Mouse (Mus musculus) heart, adult 11 months (tissue): ENCODE data around the gene Fuca1.

ENCODE experiments used
- DNase-seq: peaks from one replicate; pipeline ENCODE4 v3.0.0; 2022

Gene Fuca1

GRCm38 (mm10) chr4:135920304-135921241 lies at the start of gene Fuca1:
Gene Fuca1, plus strand, starts transcription at chr4:135920735.
- peak; percentile 99 for DNase-seq

- no peak for DNase-seq
Measured at GRCm38 (mm10) chr4:135872015-135872414, 48.5 kb upstream of the Fuca1 start.

GRCm38 (mm10) chr4:135872589-135873391 lies 47.7 kb upstream of the Fuca1 start:
- DNase-seq, result peak; percentile 87

- peak; percentile 100 for DNase-seq
Measured at GRCm38 (mm10) chr4:135873526-135874202, 46.9 kb upstream of the Fuca1 start, which contains the start of gene Pnrc2. Gene Pnrc2, minus strand, starts transcription at chr4:135873850.

GRCm38 (mm10) chr4:135874564-135875535 lies 45.7 kb upstream of the Fuca1 start:
- DNase-seq, result peak; percentile 93

GRCm38 (mm10) chr4:135875546-135875945 lies 45.0 kb upstream of the Fuca1 start:
- DNase-seq, result peak; percentile 90

- peak; percentile 97 for DNase-seq
Measured at GRCm38 (mm10) chr4:135875991-135876582, 44.4 kb upstream of the Fuca1 start.

GRCm38 (mm10) chr4:135876583-135877020 lies 43.9 kb upstream of the Fuca1 start:
- peak; percentile 99 for DNase-seq

GRCm38 (mm10) chr4:135877742-135878141 lies 42.8 kb upstream of the Fuca1 start:
- DNase-seq, result peak; percentile 89

- DNase-seq, result peak; percentile 79
Measured at GRCm38 (mm10) chr4:135879021-135879420, 41.5 kb upstream of the Fuca1 start.

GRCm38 (mm10) chr4:135880018-135880417 lies 40.5 kb upstream of the Fuca1 start:
- DNase-seq, result peak; percentile 78

GRCm38 (mm10) chr4:135880576-135880975 lies 40.0 kb upstream of the Fuca1 start:
- no peak for DNase-seq

- no peak for DNase-seq
Measured at GRCm38 (mm10) chr4:135882023-135882422, 38.5 kb upstream of the Fuca1 start.

GRCm38 (mm10) chr4:135883401-135883851 lies 37.1 kb upstream of the Fuca1 start:
- DNase-seq, result peak; percentile 89

- peak; percentile 80 for DNase-seq
Measured at GRCm38 (mm10) chr4:135883881-135884516, 36.5 kb upstream of the Fuca1 start.

GRCm38 (mm10) chr4:135884531-135884930 lies 36.0 kb upstream of the Fuca1 start:
- DNase-seq, result peak; percentile 86

GRCm38 (mm10) chr4:135885676-135886075 lies 34.9 kb upstream of the Fuca1 start:
- peak; percentile 94 for DNase-seq

- DNase-seq, result peak; percentile 83
Measured at GRCm38 (mm10) chr4:135886184-135886583, 34.4 kb upstream of the Fuca1 start.

- peak; percentile 83 for DNase-seq
Measured at GRCm38 (mm10) chr4:135888448-135889057, 32.0 kb upstream of the Fuca1 start.
